Mouse (Mus musculus) myocyte (in vitro differentiated cells): ENCODE measurements around the gene Bmp7. TPM values are rescaled to one million over a fixed set of nuclear protein-coding genes. Genes with fewer than 3 reads are reported as not detected.

Source experiments
- H3K27me3 ChIP-seq: one replicate; pipeline ENCODE4 v1.6.1; 2011; ENCODE audit not compliant: control insufficient read depth, insufficient read depth, insufficient read length
- H3K36me3 ChIP-seq: one replicate; pipeline ENCODE4 v1.6.1; 2011; ENCODE audit not compliant: control insufficient read depth, insufficient read depth
- H3K4me2 ChIP-seq: one replicate; pipeline ENCODE4 v1.6.1; 2011; ENCODE audit warnings: low read depth, control low read depth
- H3K4me3 ChIP-seq: one replicate; pipeline ENCODE4 v1.5.1; 2011; ENCODE audit warnings: mild to moderate bottlenecking, control low read depth, moderate library complexity
- H3K79me2 ChIP-seq: one replicate; pipeline ENCODE4 v1.6.1; 2011; ENCODE audit not compliant: control insufficient read depth, insufficient read depth
- H3ac ChIP-seq: one replicate; pipeline ENCODE4 v1.6.1; 2011; ENCODE audit not compliant: control insufficient read depth, insufficient read length
- CEBPB ChIP-seq: IDR thresholded peaks from 2 replicates; pipeline ENCODE4 v1.6.1; 2011; ENCODE audit warnings: mild to moderate bottlenecking, moderate library complexity; ENCODE audit not compliant: poor library complexity, insufficient read depth, severe bottlenecking
- E2F4 ChIP-seq: IDR thresholded peaks from one replicate; pipeline ENCODE4 v1.6.1; 2011; ENCODE audit warnings: mild to moderate bottlenecking, control low read depth, moderate library complexity; ENCODE audit not compliant: insufficient read depth
- MAX ChIP-seq: IDR thresholded peaks from one replicate; pipeline ENCODE4 v1.6.1; 2011; ENCODE audit warnings: low read depth, mild to moderate bottlenecking, control low read depth
- MYOD1 ChIP-seq, 3 experiments: IDR thresholded peaks; one replicate each; pipeline ENCODE4 v1.6.1; 2011; ENCODE audit warnings: control low read depth in 2 of 3, low read depth in 2 of 3, mild to moderate bottlenecking in 2 of 3, moderate library complexity in 1 of 3; ENCODE audit not compliant: insufficient read length in 2 of 3, control insufficient read depth in 1 of 3
- MYOG ChIP-seq, 3 experiments: IDR thresholded peaks; one replicate each; pipeline ENCODE4 v1.6.1; 2011; ENCODE audit warnings: control low read depth in 2 of 3, low read depth in 2 of 3, mild to moderate bottlenecking in 2 of 3; ENCODE audit not compliant: insufficient read length in 2 of 3, control insufficient read depth in 1 of 3, insufficient read depth in 1 of 3
- POLR2A ChIP-seq: IDR thresholded peaks from one replicate; pipeline ENCODE4 v1.6.1; 2011; ENCODE audit warnings: low read depth, mild to moderate bottlenecking, control low read depth, moderate library complexity; ENCODE audit not compliant: insufficient read length
- POLR2AphosphoS2 ChIP-seq: IDR thresholded peaks from one replicate; pipeline ENCODE4 v1.6.1; 2011; ENCODE audit warnings: low read depth, control low read depth; ENCODE audit not compliant: insufficient read length
- REST ChIP-seq: IDR thresholded peaks from one replicate; pipeline ENCODE4 v1.6.1; 2011; ENCODE audit warnings: mild to moderate bottlenecking, control low read depth, moderate library complexity; ENCODE audit not compliant: insufficient read depth, insufficient read length
- SRF ChIP-seq: IDR thresholded peaks from one replicate; pipeline ENCODE4 v1.6.1; 2011; ENCODE audit warnings: low read depth; ENCODE audit not compliant: control insufficient read depth, insufficient read length
- TCF12 ChIP-seq: IDR thresholded peaks from one replicate; pipeline ENCODE4 v1.6.1; 2011; ENCODE audit warnings: mild to moderate bottlenecking, control low read depth; ENCODE audit not compliant: poor library complexity, insufficient read depth, severe bottlenecking
- TCF3 ChIP-seq: IDR thresholded peaks from one replicate; pipeline ENCODE4 v1.6.1; 2011; ENCODE audit warnings: low read depth, control low read depth; ENCODE audit not compliant: insufficient read length
- USF1 ChIP-seq: IDR thresholded peaks from one replicate; pipeline ENCODE4 v1.6.1; 2011; ENCODE audit warnings: low read depth, mild to moderate bottlenecking, control low read depth, moderate library complexity
- polyA plus RNA-seq: library from polyadenylated mRNA; unstranded; fragments of >200 nt; fragmentation: generic; extraction: Trizol; gene quantifications from one replicate; pipeline ENCODE4 v1.2.1, GENCODE M21; 2012; ENCODE audit warnings: missing spikeins

The Bmp7 gene
- polyA plus RNA-seq, 1 experiment, result not detected

- Histone ChIP-seq H3K4me3 (no peak overlapping the region), H3K4me2 (no peak overlapping the region), H3ac (no peak overlapping the region)
These were observed 5.7 kb downstream of the Bmp7 start for GRCm38 (mm10) chr2:172934420-172934788.

GRCm38 (mm10) chr2:172933631-172934419 is 6.3 kb downstream of the Bmp7 start:
- H3K27me3 ChIP-seq, result peaks cover 33% of the 10 kb centered on the region
- H3K4me3 ChIP-seq, result no peak overlapping the region

More at GRCm38 (mm10) chr2:172934420-172934788, 5.7 kb downstream of the Bmp7 start:
- Histone ChIP-seq H3K27me3 (peaks cover 38% of the 10 kb centered on the region), H3K36me3 (no peaks in the 10 kb centered on the region), H3K79me2 (no peaks in the 10 kb centered on the region)
- no peak for TF ChIP-seq TCF12
- no peak for TF ChIP-seq MAX

GRCm38 (mm10) chr2:172931137-172931898 is 8.8 kb downstream of the Bmp7 start:
- H3K27me3 ChIP-seq, result peaks cover 23% of the 10 kb centered on the region
- H3K36me3 ChIP-seq, result no peaks in the 10 kb centered on the region
- H3ac ChIP-seq, result no peak overlapping the region
- TF ChIP-seq TCF12, result no peak
- no peak for TF ChIP-seq TCF3
- TF ChIP-seq E2F4, result no peak
- no peak for TF ChIP-seq MYOD1 (IDR thresholded peaks at IDR 0.05; ENCODE audit: control insufficient read depth in 1 of 3, insufficient read length in 2 of 3, low read depth in 2 of 3)
- TF ChIP-seq USF1, result no peak
- no peak for TF ChIP-seq CEBPB
- no peak for TF ChIP-seq MAX
- no peak for TF ChIP-seq POLR2A
- TF ChIP-seq MYOG (IDR thresholded peaks at IDR 0.05; ENCODE audit: control insufficient read depth in 1 of 3, insufficient read depth in 1 of 3, insufficient read length in 2 of 3, low read depth in 2 of 3), result no peak
- TF ChIP-seq SRF, result no peak
- TF ChIP-seq REST, result no peak
- TF ChIP-seq POLR2AphosphoS2, result no peak
- H3K4me2 ChIP-seq, result no peak overlapping the region
- H3K4me3 ChIP-seq, result no peak overlapping the region
- H3K79me2 ChIP-seq, result no peaks in the 10 kb centered on the region

More at GRCm38 (mm10) chr2:172933631-172934419, 6.3 kb downstream of the Bmp7 start:
- H3ac ChIP-seq, result no peak overlapping the region
- no peaks in the 10 kb centered on the region for H3K79me2 ChIP-seq
- TF ChIP-seq POLR2A, result no peak
- no peak for TF ChIP-seq SRF
- TF ChIP-seq POLR2AphosphoS2, result no peak
- TF ChIP-seq MAX, result no peak
- no peak for TF ChIP-seq TCF12
- no peak for TF ChIP-seq REST
- no peak for TF ChIP-seq MYOG (IDR thresholded peaks at IDR 0.05; ENCODE audit: control insufficient read depth in 1 of 3, insufficient read depth in 1 of 3, insufficient read length in 2 of 3, low read depth in 2 of 3)
- TF ChIP-seq MYOD1 (IDR thresholded peaks at IDR 0.05; ENCODE audit: control insufficient read depth in 1 of 3, insufficient read length in 2 of 3, low read depth in 2 of 3), result no peak
- no peak for TF ChIP-seq USF1
- no peak for TF ChIP-seq E2F4
- no peak for TF ChIP-seq TCF3
- no peak for TF ChIP-seq CEBPB
- no peak overlapping the region for H3K4me2 ChIP-seq
- H3K36me3 ChIP-seq, result no peaks in the 10 kb centered on the region

- Histone ChIP-seq H3K4me3 (no peak overlapping the region), H3ac (no peak overlapping the region), H3K36me3 (no peaks in the 10 kb centered on the region), H3K79me2 (no peaks in the 10 kb centered on the region), H3K4me2 (no peak overlapping the region), H3K27me3 (peaks cover 18% of the 10 kb centered on the region)
- TF ChIP-seq CEBPB (no peak), REST (no peak), MAX (no peak)
These were observed 10.2 kb downstream of the Bmp7 start for GRCm38 (mm10) chr2:172929905-172930436.
